Mouse (Mus musculus) gastrocnemius, postnatal 10 days (tissue): Measurements from ENCODE around the gene Tmem8b. TPM values are rescaled to one million over a fixed set of nuclear protein-coding genes. Genes with fewer than 3 reads are reported as not detected.

Experiments
- microRNA-seq, 2 experiments: library from miRNA; unstranded; fragments of <30 nt; microRNA quantifications; one replicate each; pipeline ENCODE4 v1.2.0; 2021
- total RNA-seq, 2 experiments: library from RNA; stranded (reverse); gene quantifications; 2 replicates each; pipeline ENCODE4 v1.2.3; 2021

The Tmem8b gene
- total RNA-seq, 2 experiments from 2014 or later: 9.1 to 10.8 TPM

Small RNA genes within 50 kb of the gene (microRNA-seq; reads per million reads assigned to microRNA genes)
- 0 to 0.64 reads per million in 2 experiments for gene Gm25262

Other genes starting within 250 kb of the Tmem8b start
- gene Fam166b, start 239.8 kb upstream of the Tmem8b start, total RNA-seq: not detected
- 10 to 100 TPM; 28.0 to 34.7 TPM for gene Tesk1, start 227.0 kb upstream of the Tmem8b start, total RNA-seq
- gene Cd72, start 214.3 kb upstream of the Tmem8b start, total RNA-seq: under 1 TPM in 1 of 2 experiments, not detected in 1; 0.61 TPM
- not detected for gene Sit1, start 185.2 kb upstream of the Tmem8b start, total RNA-seq
- 10 to 100 TPM; 23.4 to 24.1 TPM for gene Ccdc107, start 176.1 kb upstream of the Tmem8b start, total RNA-seq
- gene Arhgef39, start 169.3 kb upstream of the Tmem8b start, total RNA-seq: 1 to 10 TPM; 2.8 to 3.8 TPM
- 1 to 10 TPM; 2.8 TPM for gene Car9, start 162.0 kb upstream of the Tmem8b start, total RNA-seq
- 1,000 to 10,000 TPM; 8,012 to 8,431 TPM for gene Tpm2, start 145.2 kb upstream of the Tmem8b start, total RNA-seq
- gene Creb3, start 106.6 kb upstream of the Tmem8b start, total RNA-seq: 10 to 100 TPM; 39.6 to 45.0 TPM
- 100 to 1,000 TPM in 1 of 2 experiments, 10 to 100 TPM in 1; 84.9 to 112 TPM for gene Tln1, start 106.3 kb upstream of the Tmem8b start, total RNA-seq
- 10 to 100 TPM; 22.9 to 30.4 TPM for gene Rgp1, start 90.3 kb upstream of the Tmem8b start, total RNA-seq
- gene Gba2, start 90.1 kb upstream of the Tmem8b start, total RNA-seq: 1 to 10 TPM; 6.7 to 9.1 TPM
- under 1 TPM; 0.33 to 0.38 TPM for gene Msmp, start 84.5 kb upstream of the Tmem8b start, total RNA-seq
- gene Npr2, start 37.0 kb upstream of the Tmem8b start, total RNA-seq: 10 to 100 TPM; 30.7 to 39.5 TPM
- under 1 TPM in 1 of 2 experiments, not detected in 1; 0.38 TPM for gene Spag8, start 15.4 kb upstream of the Tmem8b start, total RNA-seq
- gene Hint2, start 12.5 kb upstream of the Tmem8b start, total RNA-seq: 10 to 100 TPM; 51.3 to 57.6 TPM
- under 1 TPM; 0.18 to 0.26 TPM for gene Fam221b, start 174 bp downstream of the Tmem8b start, total RNA-seq
- not detected for gene Olfr70, start 31.8 kb downstream of the Tmem8b start, total RNA-seq
- not detected for gene Olfr71, start 41.3 kb downstream of the Tmem8b start, total RNA-seq
- 1 to 10 TPM; 2.3 to 3.1 TPM for gene Hrct1, start 58.2 kb downstream of the Tmem8b start, total RNA-seq
- 1 to 10 TPM; 1.1 to 1.6 TPM for gene Spaar, start 61.1 kb downstream of the Tmem8b start, total RNA-seq
- gene Olfr159, start 102.0 kb downstream of the Tmem8b start, total RNA-seq: not detected
- not detected for gene Olfr156, start 154.9 kb downstream of the Tmem8b start, total RNA-seq
- gene Olfr157, start 171.2 kb downstream of the Tmem8b start, total RNA-seq: not detected
- gene Olfr155, start 182.6 kb downstream of the Tmem8b start, total RNA-seq: not detected
- 10 to 100 TPM; 13.6 to 15.5 TPM for gene Reck, start 206.6 kb downstream of the Tmem8b start, total RNA-seq